Mouse (Mus musculus) CH12.LX (cell line): ENCODE data around the gene Dna2. TPM values are rescaled to one million over a fixed set of nuclear protein-coding genes. Genes with fewer than 3 reads are reported as not detected.

ENCODE experiments used
- DNase-seq: peaks from one replicate; pipeline ENCODE4 v3.0.0-alpha.2; 2013; ENCODE audit errors: extremely low read depth
- H3K27ac ChIP-seq: 2 replicates; pipeline ENCODE4 v1.5.1; 2012; ENCODE audit warnings: low read depth, mild to moderate bottlenecking, control low read depth, moderate library complexity; ENCODE audit not compliant: insufficient read depth
- H3K27me3 ChIP-seq: replicated peaks from 2 replicates; pipeline ENCODE3; 2012; ENCODE audit warnings: inconsistent platforms
- H3K36me3 ChIP-seq, 2 experiments: replicated peaks in 1 of 2; 2 replicates each; pipeline versions ENCODE3 to v1.6.1; 2012; ENCODE audit warnings: inconsistent platforms in 1 of 2, low read length in 1 of 2, mild to moderate bottlenecking in 1 of 2, mixed read lengths in 1 of 2, moderate library complexity in 1 of 2; ENCODE audit not compliant: control insufficient read depth in 1 of 2, insufficient read depth in 1 of 2
- H3K4me1 ChIP-seq, 2 experiments: 2 replicates each; pipeline ENCODE4 v1.6.1; 2012; ENCODE audit warnings: inconsistent platforms in 1 of 2, moderate library complexity in 1 of 2; ENCODE audit not compliant: insufficient read depth in 2 of 2, control insufficient read depth in 1 of 2
- H3K4me2 ChIP-seq: 2 replicates; pipeline ENCODE4 v1.6.1; 2012; ENCODE audit warnings: low read depth, mild to moderate bottlenecking, control low read depth; ENCODE audit not compliant: poor library complexity, insufficient read depth, severe bottlenecking
- H3K4me3 ChIP-seq, 3 experiments: fragments of 150-350 bp in 1 of 3; sonication (generic) in 1 of 3; replicated peaks in 1 of 3; 2 replicates each; pipeline versions ENCODE3 to v1.5.1; 2011 to 2012; ENCODE audit warnings: low read depth in 2 of 3, low read length in 2 of 3, mild to moderate bottlenecking in 2 of 3, moderate library complexity in 2 of 3, control low read depth in 1 of 3, improper control_type of control experiment in 1 of 3, inconsistent platforms in 1 of 3, mixed read lengths in 1 of 3; ENCODE audit not compliant: poor library complexity in 1 of 3
- H3K79me2 ChIP-seq: replicated peaks from 2 replicates; pipeline ENCODE4 v1.6.1; 2012; ENCODE audit warnings: mild to moderate bottlenecking, moderate library complexity; ENCODE audit not compliant: control insufficient read depth, poor library complexity, insufficient read depth, severe bottlenecking; ENCODE audit errors: extremely low read depth
- H3K9ac ChIP-seq: 2 replicates; pipeline ENCODE4 v1.6.1; 2012; ENCODE audit warnings: low read depth, mild to moderate bottlenecking, control low read depth, moderate library complexity; ENCODE audit not compliant: insufficient read depth
- H3K9me3 ChIP-seq: replicated peaks from 2 replicates; pipeline ENCODE3; 2012; ENCODE audit warnings: low read length, inconsistent platforms, mixed read lengths
- CTCF ChIP-seq, 2 experiments: IDR thresholded peaks in 1 of 2; conservative IDR thresholded peaks in 1 of 2; 2 replicates each; pipeline ENCODE4 v1.5.1; 2011 to 2012; ENCODE audit warnings: low read depth in 2 of 2, low read length in 2 of 2, improper control_type of control experiment in 1 of 2, inconsistent platforms in 1 of 2, mild to moderate bottlenecking in 1 of 2, moderate library complexity in 1 of 2
- ELF1 ChIP-seq: IDR thresholded peaks from 2 replicates; pipeline ENCODE4 v1.6.1; 2014; ENCODE audit warnings: low read depth, mild to moderate bottlenecking, inconsistent platforms, low read length, improper control_type of control experiment
- ETS1 ChIP-seq: conservative IDR thresholded peaks from 2 replicates; pipeline ENCODE4 v1.6.1; 2012; ENCODE audit warnings: low read depth, mild to moderate bottlenecking, inconsistent platforms, low read length, improper control_type of control experiment, moderate library complexity
- MXI1 ChIP-seq: IDR thresholded peaks from 2 replicates; pipeline ENCODE4 v1.6.1; 2011; ENCODE audit warnings: mild to moderate bottlenecking, low read depth, low read length, improper control_type of control experiment
- POLR2AphosphoS2 ChIP-seq: IDR thresholded peaks from 2 replicates; pipeline ENCODE4 v1.6.1; 2011; ENCODE audit warnings: low read depth, low read length, improper control_type of control experiment
- SMC3 ChIP-seq: IDR thresholded peaks from 2 replicates; pipeline ENCODE4 v1.6.1; 2011; ENCODE audit warnings: low read depth, low read length, improper control_type of control experiment
- ZKSCAN1 ChIP-seq: IDR thresholded peaks from 2 replicates; pipeline ENCODE4 v1.6.1; 2012; ENCODE audit warnings: low read depth, inconsistent platforms, low read length, improper control_type of control experiment, borderline replicate concordance
- ZMIZ1 ChIP-seq: IDR thresholded peaks from 2 replicates; pipeline ENCODE4 v1.6.1; 2012; ENCODE audit warnings: low read depth, mild to moderate bottlenecking, inconsistent platforms, low read length, improper control_type of control experiment
- dilution Hi-C: fragments of 300-500 bp; cut with MboI; formaldehyde crosslinking; loops from 2 replicates; pipeline ENCODE4 v1.14.3; 2020; ENCODE audit warnings: low sequenced_read_pairs; ENCODE audit not compliant: extremely low pct_unique_long_range_greater_than_20kb, extremely low pct_ligation_motif_present
- in situ Hi-C: fragments of 300-500 bp; cut with MboI; formaldehyde crosslinking; loops from 3 replicates; pipeline ENCODE4 v1.14.3; 2019; ENCODE audit warnings: low sequenced_read_pairs, low pct_ligation_motif_present, low pct_unique_long_range_greater_than_20kb, mixed read lengths
- polyA plus RNA-seq: library from polyadenylated mRNA; unstranded; fragments of >175 nt; gene quantifications from 2 replicates; pipeline ENCODE4 v1.2.1, GENCODE M21; 2012; ENCODE audit warnings: low read depth; ENCODE audit not compliant: insufficient read length
- total RNA-seq, 2 experiments: library from RNA; depleted of rRNA; stranded (reverse); fragments of 300-350 nt in 1 of 2; fragments of >200 nt in 1 of 2; gene quantifications; 2 replicates each; pipeline ENCODE4 v1.2.3; 2012 to 2014

Gene Dna2
- total and polyA plus RNA-seq, 3 experiments = 31.7 to 38.6 (median 33.4) TPM

- no peak overlapping the region for H3K27ac ChIP-seq
- in situ Hi-C loops = no loop called here
- TF ChIP-seq POLR2AphosphoS2 = no peak
- peak; percentile 28 for TF ChIP-seq SMC3
- TF ChIP-seq CTCF (conservative IDR thresholded peaks at IDR 0.05 in 1 of 2, IDR thresholded peaks at IDR 0.05 in 1 of 2; ENCODE audit: low read depth in 2 of 2, low read length in 2 of 2) = peak; percentile 54 to 77
- TF ChIP-seq, all 38 proteins: peak for 2
- H3K4me3 ChIP-seq = no peak overlapping the region
- no peak overlapping the region for H3K4me2 ChIP-seq
- H3K4me1 ChIP-seq = peaks cover 7 to 25% of the 10 kb centered on the region in 2 experiments
- no peaks in the 10 kb centered on the region for H3K27me3 ChIP-seq
- no peaks in the 10 kb centered on the region for H3K9me3 ChIP-seq
- H3K36me3 ChIP-seq = peaks cover 45 to 82% of the 10 kb centered on the region in 2 experiments
- peak; percentile 25 for DNase-seq
- H3K79me2 ChIP-seq = peaks cover 3% of the 10 kb centered on the region
- H3K9ac ChIP-seq = no peak overlapping the region
- dilution Hi-C loops = no loop called here
These were observed 40.5 kb downstream of the Dna2 start for GRCm38 (mm10) chr10:62987341-62987740.

GRCm38 (mm10) chr10:62990636-62991035 lies 43.8 kb downstream of the Dna2 start:
- dilution Hi-C loops = no loop called here
- no peak for DNase-seq

GRCm38 (mm10) chr10:62993991-62994390 lies 47.2 kb downstream of the Dna2 start:
- Histone ChIP-seq H3K9ac (no peak overlapping the region), H3K4me2 (no peak overlapping the region)
- in situ Hi-C loops = no loop called here
- dilution Hi-C loops = no loop called here
- TF ChIP-seq MXI1 = no peak
- TF ChIP-seq ZMIZ1 = no peak
- TF ChIP-seq ETS1 = no peak
- TF ChIP-seq, all 38 proteins: peak for 0
- H3K79me2 ChIP-seq = no peaks in the 10 kb centered on the region
- H3K27ac ChIP-seq = no peak overlapping the region
- DNase-seq = no peak
- H3K9me3 ChIP-seq = no peaks in the 10 kb centered on the region
- no peaks in the 10 kb centered on the region for H3K4me1 ChIP-seq
- H3K27me3 ChIP-seq = no peaks in the 10 kb centered on the region
- H3K36me3 ChIP-seq = peaks cover 73 to 93% of the 10 kb centered on the region in 2 experiments
- no peak overlapping the region for H3K4me3 ChIP-seq

More at GRCm38 (mm10) chr10:62990636-62991035, 43.8 kb downstream of the Dna2 start:
- Histone ChIP-seq H3K4me1 (peaks cover 0 to 1% of the 10 kb centered on the region in 2 experiments; a peak in 1 of 4 replicates), H3K27me3 (no peaks in the 10 kb centered on the region), H3K9me3 (no peaks in the 10 kb centered on the region), H3K27ac (no peak overlapping the region), H3K36me3 (peaks cover 61 to 93% of the 10 kb centered on the region in 2 experiments), H3K4me2 (no peak overlapping the region), H3K4me3 (no peak overlapping the region), H3K9ac (no peak overlapping the region), H3K79me2 (peaks cover 3% of the 10 kb centered on the region)
- in situ Hi-C loops = no loop called here
- TF ChIP-seq ZKSCAN1 (no peak), ELF1 (no peak)
